Mouse (Mus musculus) thymus, postnatal 0 days (tissue): ENCODE measurements around the gene Nob1. TPM values are rescaled to one million over a fixed set of nuclear protein-coding genes. Genes with fewer than 3 reads are reported as not detected.
A peak's percentile ranks its signal among the peaks of the same experiment; 100 is the strongest.

Experiments
- DNase-seq: peaks from one replicate; pipeline ENCODE4 v3.0.0-alpha.2; 2015; ENCODE audit warnings: low spot score
- polyA plus RNA-seq: library from polyadenylated mRNA; unstranded; fragments of >200 nt; fragmentation: Nextera tagmentation; extraction: Ambion mirVana; gene quantifications from 2 replicates; pipeline ENCODE4 v1.2.1, GENCODE M21; 2015

The Nob1 gene
- polyA plus RNA-seq, 1 experiment from 2014 or later, result 73.2 TPM

GRCm38 (mm10) chr8:107435962-107436831 lies 11.3 kb upstream of the Nob1 start, which contains the start of gene Wwp2:
TSS of gene Wwp2 (plus strand) at chr8:107436365.
- DNase-seq, result peak; percentile 87

DNA sequence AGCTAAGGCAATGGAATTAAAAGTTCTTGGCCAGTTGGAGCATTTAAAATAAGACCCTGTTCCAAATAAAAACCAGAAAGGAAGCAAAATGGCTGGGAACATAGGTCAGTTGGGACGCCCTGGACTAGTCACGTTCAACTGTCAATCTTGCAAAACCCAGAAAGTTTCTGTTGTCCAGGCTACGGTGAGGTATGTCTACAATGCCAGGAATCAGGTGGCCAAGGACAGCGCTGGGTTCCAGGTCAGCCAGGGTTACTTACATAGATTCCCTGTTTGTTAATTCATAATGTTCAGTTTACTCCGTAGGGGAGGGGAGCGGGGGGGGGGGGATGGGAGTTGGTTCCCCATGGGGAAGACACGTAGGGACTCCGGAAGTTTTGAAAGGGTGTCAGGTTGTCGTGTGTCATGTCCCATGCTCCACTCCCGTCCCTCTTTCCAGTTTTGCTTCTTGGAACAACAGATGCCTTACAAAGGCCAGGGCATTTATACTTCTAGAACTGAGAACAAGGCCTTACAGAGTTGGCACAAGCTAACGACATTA lies 10.6 kb upstream of the Nob1 start:
- no peak for DNase-seq

- no peak for DNase-seq
Observed at GRCm38 (mm10) chr8:107430821-107431220, 6.0 kb upstream of the Nob1 start.

DNA sequence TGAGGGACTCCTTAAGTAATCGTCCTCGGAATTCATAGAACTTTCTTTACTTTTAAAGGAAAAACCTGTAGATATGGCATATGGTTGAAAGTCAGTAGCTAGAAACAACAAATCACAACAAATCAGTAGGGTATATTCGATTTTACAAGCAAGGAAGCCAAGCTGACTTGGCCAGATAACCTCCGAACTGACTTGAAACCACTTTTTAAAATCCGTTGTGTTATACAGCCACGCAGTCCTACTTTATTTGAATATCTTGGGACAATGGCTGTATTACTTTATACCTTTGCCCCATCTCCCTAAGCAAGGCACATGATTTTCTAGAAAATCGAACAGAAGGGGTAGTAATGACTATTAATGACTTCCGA lies 363 bp upstream of the Nob1 start:
- DNase-seq, result no peak

DNA sequence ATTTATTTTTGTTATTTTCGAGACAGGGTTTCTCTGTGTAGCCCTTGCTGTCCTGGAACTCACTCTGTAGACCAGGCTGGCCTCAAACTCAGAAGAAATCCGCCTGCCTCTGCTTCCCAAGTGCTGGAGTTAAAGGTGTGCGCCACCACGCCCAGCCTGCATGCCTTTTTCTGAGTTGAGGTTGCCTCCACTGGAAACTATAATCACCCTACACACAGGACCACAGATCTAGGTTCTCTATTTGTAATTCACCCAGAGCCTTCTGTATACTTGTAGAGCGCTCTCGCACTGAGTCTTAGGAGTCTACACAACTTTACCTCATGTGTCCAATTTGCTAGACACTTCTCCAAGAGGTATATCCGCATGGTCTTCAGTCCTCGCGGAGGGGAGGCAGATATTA lies 675 bp downstream of the Nob1 start:
- DNase-seq, result no peak

DNA sequence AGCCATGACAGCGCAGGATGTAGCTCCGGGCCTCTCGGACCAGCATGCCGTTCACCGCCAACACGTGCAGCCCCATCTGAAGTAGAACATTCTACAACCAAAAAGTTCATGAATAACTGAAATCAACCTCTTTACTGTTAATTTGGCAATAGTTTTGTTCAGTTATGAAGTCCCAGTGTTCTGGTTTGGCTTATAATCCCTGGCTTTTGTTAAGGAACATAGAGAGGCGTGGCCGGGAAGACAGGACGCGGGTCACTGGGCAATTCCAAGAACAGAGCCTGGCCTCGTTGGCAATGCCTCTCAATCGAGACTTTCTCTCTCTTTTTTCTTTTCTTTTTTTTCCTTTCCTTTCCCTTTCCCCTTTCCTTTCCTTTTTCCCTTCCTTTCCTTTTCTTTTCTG lies 7.8 kb downstream of the Nob1 start:
- DNase-seq, result no peak

DNA sequence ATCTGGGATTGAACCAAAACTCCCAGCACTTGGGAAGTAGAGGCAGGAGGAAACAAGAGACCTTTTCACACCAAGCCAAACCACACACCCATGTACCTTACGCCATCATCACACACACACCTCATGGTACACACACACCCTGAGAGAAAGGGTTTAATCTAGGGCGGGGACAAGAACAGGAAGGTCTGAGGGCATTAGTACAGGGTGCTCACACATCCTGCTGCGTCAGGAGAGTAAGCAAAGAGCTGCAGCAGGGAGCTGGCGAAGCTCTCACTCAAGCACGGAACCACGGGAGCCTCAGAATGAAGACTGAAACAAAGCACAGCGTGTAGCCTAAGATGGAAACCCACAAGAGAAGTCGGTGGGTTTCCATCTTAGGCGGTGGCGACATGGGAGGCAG lies 11.0 kb downstream of the Nob1 start:
- DNase-seq, result no peak

- no peak for DNase-seq
Observed at GRCm38 (mm10) chr8:107412552-107412951, 12.3 kb downstream of the Nob1 start.

GRCm38 (mm10) chr8:107411391-107411790 lies 13.5 kb downstream of the Nob1 start:
- peak; percentile 26 for DNase-seq

- no peak for DNase-seq
Observed at GRCm38 (mm10) chr8:107405935-107406334, 18.9 kb downstream of the Nob1 start.

GRCm38 (mm10) chr8:107404057-107404456 lies 20.8 kb downstream of the Nob1 start:
- DNase-seq, result no peak

DNA sequence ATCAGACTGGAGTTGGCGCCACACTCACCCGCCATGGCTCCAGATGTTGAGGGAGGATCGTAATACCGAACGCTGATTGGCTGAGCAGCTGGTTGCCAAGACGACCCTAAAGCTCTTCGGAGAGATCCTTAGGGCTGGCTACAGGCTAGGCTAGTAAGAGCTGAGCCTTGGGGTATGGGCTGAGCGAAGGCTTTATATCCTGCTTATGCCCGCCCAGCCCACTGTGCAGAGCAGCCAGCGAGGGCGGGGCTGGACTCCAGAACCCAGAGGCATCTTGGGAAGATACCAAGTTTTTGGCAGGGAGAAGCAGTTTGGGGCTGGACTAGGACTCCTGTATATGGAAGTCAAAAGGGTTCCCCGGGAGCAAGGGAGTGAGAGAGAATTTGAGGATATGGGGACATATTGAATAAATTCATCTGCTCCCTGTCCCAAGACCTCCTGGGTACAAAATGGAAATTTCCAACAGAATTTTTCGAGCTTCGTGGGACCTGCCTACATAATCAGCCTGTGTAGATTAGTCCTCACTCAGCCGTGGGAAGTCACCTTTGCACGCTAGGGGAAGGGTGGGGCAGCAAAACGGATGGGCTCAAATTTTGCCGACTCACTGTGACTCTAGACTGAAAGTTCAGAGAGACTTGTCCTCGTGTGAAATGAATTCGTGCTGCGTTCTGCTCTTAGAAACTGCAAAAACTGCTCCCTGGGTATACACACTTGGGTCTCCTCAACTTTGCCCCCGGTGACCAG lies 21.6 kb downstream of the Nob1 start, which contains the start of gene Nqo1:
Gene Nqo1, minus strand, starts transcription at position 169 of the 744 bp plus-strand sequence.
- DNase-seq, result peak; percentile 48

GRCm38 (mm10) chr8:107401866-107402265 lies 23.0 kb downstream of the Nob1 start:
- no peak for DNase-seq

GRCm38 (mm10) chr8:107399495-107399894 lies 25.4 kb downstream of the Nob1 start:
- DNase-seq, result no peak

DNA sequence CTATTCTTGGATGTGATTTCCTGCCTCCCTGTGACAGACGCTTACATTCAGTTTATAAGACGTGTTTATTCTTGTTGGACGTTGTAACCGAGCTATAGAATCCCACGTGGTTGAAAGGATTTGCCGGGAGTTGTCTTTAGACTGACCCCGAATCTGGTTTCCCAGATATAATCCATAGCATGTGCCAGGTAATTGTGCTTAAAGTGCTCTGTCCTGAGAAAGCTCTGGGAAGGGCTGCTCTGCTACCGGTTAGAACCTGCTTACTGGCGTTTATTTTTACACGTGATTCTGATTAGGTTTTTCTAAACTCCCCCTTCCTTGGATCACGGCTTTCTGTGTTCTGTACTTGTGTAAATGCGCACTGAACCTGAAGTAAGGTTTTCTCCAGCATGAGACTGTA lies 27.2 kb downstream of the Nob1 start:
- DNase-seq, result no peak

- DNase-seq, result no peak
Observed at GRCm38 (mm10) chr8:107396106-107396670, 28.7 kb downstream of the Nob1 start.

- DNase-seq, result no peak
Observed at GRCm38 (mm10) chr8:107395397-107395796, 29.5 kb downstream of the Nob1 start.

- DNase-seq, result no peak
Observed at GRCm38 (mm10) chr8:107391136-107391516, 33.7 kb downstream of the Nob1 start.

DNA sequence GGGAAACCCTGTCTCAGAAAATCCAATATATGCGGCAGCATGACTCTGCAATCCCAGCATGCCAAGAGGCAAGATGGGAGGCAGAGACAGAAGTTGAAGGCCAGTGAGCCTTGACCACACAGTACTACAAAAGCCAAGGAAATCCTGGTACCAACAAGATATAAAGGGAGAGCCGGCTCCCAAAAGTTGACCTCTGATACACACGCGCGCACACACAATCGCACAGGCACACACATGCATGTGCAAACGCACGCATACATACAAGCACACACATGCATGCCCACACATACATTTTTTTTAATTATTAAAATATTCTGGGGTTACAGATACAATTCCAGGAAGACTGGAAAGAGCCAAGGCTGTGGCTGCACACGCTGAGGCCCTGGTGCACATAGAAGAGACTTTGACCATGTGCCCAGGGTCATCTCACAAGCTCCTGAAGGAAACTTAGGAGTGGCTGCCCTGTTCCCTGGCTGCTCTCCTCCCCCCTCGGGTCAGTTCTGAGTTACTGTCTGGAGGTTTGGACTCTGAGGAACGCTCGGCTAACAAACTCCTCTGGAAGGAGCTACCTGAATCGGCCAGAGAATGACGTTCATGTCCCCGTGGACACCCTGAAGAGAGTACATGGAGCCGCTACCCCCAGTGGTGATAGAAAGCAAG lies 34.2 kb downstream of the Nob1 start:
- no peak for DNase-seq

DNA sequence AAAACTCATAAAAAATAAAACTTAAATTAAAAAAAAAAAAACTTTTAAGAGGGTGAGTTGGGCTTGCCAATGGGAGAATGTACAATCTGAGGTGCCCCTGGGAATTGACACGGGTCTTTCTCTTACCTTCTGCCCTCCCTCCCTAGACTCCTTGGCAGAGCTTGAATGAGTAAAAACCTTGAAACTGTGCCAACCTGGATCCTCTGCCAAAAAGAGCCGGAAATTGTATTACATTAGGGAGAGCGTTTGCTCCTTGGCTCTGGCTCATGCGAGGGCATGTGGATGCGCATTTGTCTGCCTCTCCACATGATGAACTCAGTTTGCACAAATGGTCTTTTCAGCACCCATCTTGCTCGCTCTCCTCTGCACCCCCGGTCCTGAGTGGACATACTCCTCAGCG lies 35.3 kb downstream of the Nob1 start:
- no peak for DNase-seq

GRCm38 (mm10) chr8:107387861-107388260 lies 37.0 kb downstream of the Nob1 start:
- DNase-seq, result no peak
